Mouse (Mus musculus) bone marrow, adult 2 months (tissue): ENCODE measurements at regions not wholly inside any gene's neighbourhood (a gene's known extent, or its start where the extent isn't known, plus 50 kb on each side); places are given as distances from the start of the nearest gene placed in this dataset.

ENCODE experiments used
- H3K27ac ChIP-seq: fragments of 200-500 bp; 2 replicates; pipeline ENCODE4 v1.5.1; 2012; ENCODE audit warnings: low read depth, mild to moderate bottlenecking, control low read depth, inconsistent platforms, low read length; ENCODE audit not compliant: control insufficient read depth, poor library complexity, insufficient read depth
- H3K4me1 ChIP-seq: fragments of 200-500 bp; 2 replicates; pipeline ENCODE4 v1.6.1; 2011; ENCODE audit warnings: low read length; ENCODE audit not compliant: control insufficient read depth, insufficient read depth
- H3K4me3 ChIP-seq: fragments of 200-500 bp; replicated peaks from 2 replicates; pipeline ENCODE3; 2011; ENCODE audit warnings: mild to moderate bottlenecking, low read depth, low read length, control low read depth; ENCODE audit not compliant: control insufficient read depth
- CTCF ChIP-seq: fragments of 200-500 bp; IDR thresholded peaks from 2 replicates; pipeline ENCODE4 v1.5.1; 2011; ENCODE audit warnings: low read length, control low read depth; ENCODE audit not compliant: control insufficient read depth, insufficient read depth
- POLR2A ChIP-seq: fragments of 200-500 bp; IDR thresholded peaks from 2 replicates; pipeline ENCODE4 v1.6.1; 2011; ENCODE audit warnings: low read depth, mild to moderate bottlenecking, control low read depth, low read length, borderline replicate concordance; ENCODE audit not compliant: control insufficient read depth
- WGBS: fragments of 180-500 bp; shearing (Covaris S2); methylation state at CpG from one replicate; pipeline ENCODE4 v1.1.7; 2018; 5-methylcytosine and 5-hydroxymethylcytosine counted together

DNA sequence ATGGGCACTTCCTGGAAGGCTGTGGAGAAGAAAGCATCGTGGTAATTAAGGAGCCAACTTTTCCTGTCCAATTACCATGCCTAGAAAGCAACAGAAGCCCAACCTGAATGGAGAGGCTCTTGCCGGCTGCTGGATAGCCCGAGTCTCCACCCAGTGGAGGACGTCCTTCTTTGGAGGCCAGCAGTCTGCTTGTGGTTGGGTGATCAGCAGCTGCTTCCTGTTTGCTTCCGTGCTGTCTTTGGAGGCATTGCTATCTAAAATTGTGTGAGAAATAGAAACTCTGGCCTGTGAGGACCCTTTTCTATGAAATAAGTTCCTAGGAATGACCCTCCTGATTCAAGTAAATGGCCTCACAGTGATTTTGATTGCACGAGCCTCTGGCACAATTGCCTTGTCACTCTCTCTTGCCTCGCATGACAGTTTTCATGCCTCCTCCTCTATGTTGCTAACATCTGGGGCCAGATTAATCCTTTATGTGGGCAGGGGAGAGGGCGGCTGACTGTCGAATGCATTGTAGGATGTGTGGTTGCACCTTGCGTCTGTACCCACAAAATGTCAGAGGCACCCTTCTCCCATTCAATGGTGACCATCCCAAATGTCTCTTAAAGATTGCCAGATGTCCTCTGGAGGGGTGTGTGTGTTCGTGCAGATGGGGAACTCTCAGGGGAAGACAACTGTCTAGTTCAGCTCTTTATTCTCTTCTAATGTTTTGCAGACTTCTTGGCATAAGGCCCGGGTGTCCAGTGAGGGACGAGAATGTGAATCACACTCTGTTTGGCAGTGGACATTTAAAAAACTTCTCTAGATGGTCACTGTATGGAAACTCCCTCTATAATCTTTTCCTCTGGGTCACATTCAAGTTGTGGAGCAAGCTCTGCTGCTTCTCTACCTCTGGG lies 374.6 kb downstream of the Gm49356 start:
- no peak overlapping the region for H3K4me3 ChIP-seq
- TF ChIP-seq POLR2A (no peak), CTCF (0 out of 2 replicates have a peak, but pooled peaks have one; percentile 5)
- H3K27ac ChIP-seq = peak overlapping the region; percentile 44
- WGBS = 13% methylated on average over 13 of the region's 13 CpGs
- peaks cover 1% of the 10 kb centered on the region; the same call in 1 of the 2 replicates for H3K4me1 ChIP-seq
